Mouse (Mus musculus) left cerebral cortex, adult 11 months (tissue): ENCODE results near the gene Umod.

Experiments
- DNase-seq: peaks from one replicate; pipeline ENCODE4 v3.0.0; 2022; ENCODE audit warnings: low spot score

The Umod gene

GRCm38 (mm10) chr7:119441938-119442337 lies 37.1 kb downstream of the Umod start:
- DNase-seq: no peak

GRCm38 (mm10) chr7:119427180-119427616 lies 51.9 kb downstream of the Umod start:
- peak; percentile 50 for DNase-seq

- DNase-seq: no peak
Measured at GRCm38 (mm10) chr7:119420730-119421129, 58.4 kb downstream of the Umod start.

- no peak for DNase-seq
Measured at GRCm38 (mm10) chr7:119418523-119418922, 60.6 kb downstream of the Umod start.
